Mouse (Mus musculus): Measurements from ENCODE around the gene Yipf1.

DNA sequence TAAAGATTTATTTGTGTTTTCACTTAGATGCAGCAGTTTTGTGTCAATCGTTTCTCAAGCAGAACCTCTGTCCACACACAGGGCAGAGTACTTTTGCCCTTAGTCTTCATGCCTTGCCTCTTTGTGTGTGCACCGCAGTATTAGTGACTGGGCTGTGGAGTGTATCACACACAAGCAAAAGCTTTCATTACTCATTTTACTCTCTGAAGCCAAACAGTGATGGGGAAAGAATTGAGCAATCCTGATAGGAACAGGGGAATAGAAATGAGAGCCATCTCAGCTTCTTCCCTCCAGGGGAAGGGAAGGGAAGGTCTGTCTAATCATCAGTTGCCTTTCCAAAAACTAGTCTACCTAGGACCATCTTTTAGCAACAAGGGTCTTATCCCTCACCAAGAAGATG lies 79.6 kb downstream of the Yipf1 start:
- no peak for TF ChIP-seq POLR2A (IDR thresholded peaks at IDR 0.05; ENCODE audit: insufficient read length, low read depth)
- TF ChIP-seq MAX (IDR thresholded peaks at IDR 0.05; ENCODE audit: low read depth) = no peak
